In the genomic region with DNA sequence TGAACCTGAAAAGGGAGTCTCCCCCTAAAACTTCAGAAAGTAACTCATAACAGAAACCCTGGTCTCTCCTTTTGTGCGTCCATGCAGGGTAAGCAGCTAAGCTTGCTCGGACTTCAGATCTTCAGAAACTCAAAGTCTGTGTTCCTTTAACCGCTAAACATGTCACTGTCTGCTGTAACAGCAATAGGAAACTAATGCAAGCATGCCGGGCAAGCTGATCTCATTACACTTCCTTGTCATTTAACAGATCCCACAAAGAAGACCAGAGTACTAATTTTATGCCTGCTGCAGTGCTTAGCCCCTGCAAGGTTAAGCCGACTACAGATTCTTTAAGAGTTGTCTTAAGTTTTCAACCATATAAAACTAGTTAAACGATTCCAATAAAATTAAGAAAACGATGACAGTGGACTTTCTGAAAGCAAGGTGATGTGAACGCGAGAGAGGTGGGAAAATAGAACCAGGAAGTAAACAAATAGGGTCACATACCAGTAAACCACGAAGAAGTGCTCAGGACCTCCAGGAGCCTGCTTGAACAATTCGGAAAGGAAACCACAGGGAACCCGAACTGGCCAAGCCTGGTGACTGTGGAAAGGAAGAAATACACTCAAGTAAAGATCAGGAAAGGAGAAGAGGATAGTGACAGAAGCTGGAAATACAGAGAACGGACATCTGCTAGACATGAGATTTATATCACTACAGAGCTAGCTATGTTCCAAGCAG, we compare ENCODE assay signal across 7 mouse cellular contexts. TPM values are rescaled to one million over a fixed set of nuclear protein-coding genes. Genes with fewer than 3 reads are reported as not detected.
DNase-seq lines count a peak whose midpoint lies in the region; ATAC-seq and TF ChIP-seq lines count a peak whose summit lies in the region.

No protein-coding gene starts in this region.

- H3K36me3 ChIP-seq in embryonic facial prominence, embryonic 10.5 days (replicated peaks) = peaks cover 32% of the 10 kb centered on the region
- H3K36me3 ChIP-seq in hindbrain, embryonic 10.5 days = peaks cover 29% of the 10 kb centered on the region
- peaks cover 14% of the 10 kb centered on the region; the same call in 1 of the 2 replicates for H3K36me3 ChIP-seq in liver, postnatal 0 days (replicated peaks; ENCODE audit: insufficient read depth, low read length)
- H3K36me3 ChIP-seq in stomach, postnatal 0 days (ENCODE audit: control insufficient read depth, insufficient read depth, low read length) = no peaks in the 10 kb centered on the region

- H3K4me1 ChIP-seq in embryonic facial prominence, embryonic 10.5 days = peaks cover 12% of the 10 kb centered on the region
- H3K4me1 ChIP-seq in hindbrain, embryonic 10.5 days (replicated peaks) = peaks cover 30% of the 10 kb centered on the region
- H3K4me1 ChIP-seq in liver, postnatal 0 days (ENCODE audit: insufficient read depth) = peaks cover 13% of the 10 kb centered on the region
- no peaks in the 10 kb centered on the region for H3K4me1 ChIP-seq in stomach, postnatal 0 days (replicated peaks; ENCODE audit: control insufficient read depth, insufficient read depth)

- no peak for TF ChIP-seq EP300 in liver, postnatal 0 days (IDR thresholded peaks at IDR 0.05; ENCODE audit: low read depth)
- no peak for TF ChIP-seq EP300 in stomach, postnatal 0 days (optimal IDR thresholded peaks at IDR 0.05)

- DNase-seq in thymus, postnatal 25 days = peak; percentile 5
- no peak for DNase-seq in thymus, adult 18-20 months
- no peak for DNase-seq in embryonic facial prominence, embryonic 10.5 days (ENCODE audit: low spot score)
- no peak for DNase-seq in hindbrain, embryonic 10.5 days (ENCODE audit: low spot score)
- peak; percentile 18 for DNase-seq in liver, postnatal 0 days
- DNase-seq in stomach, postnatal 0 days (ENCODE audit: low spot score) = no peak
- no peak for DNase-seq in layer of hippocampus, postnatal 25 days (ENCODE audit: extremely low spot score in 1 of 2, low spot score in 1 of 2)

- TF ChIP-seq CTCF in liver, postnatal 0 days (IDR thresholded peaks at IDR 0.05; ENCODE audit: low read depth) = no peak
- no peak for TF ChIP-seq CTCF in stomach, postnatal 0 days (IDR thresholded peaks at IDR 0.05; ENCODE audit: low read depth)

- whole genome bisulfite sequencing in embryonic facial prominence, embryonic 10.5 days = 23% methylated on average over 13 of the region's 13 CpGs
- WGBS in hindbrain, embryonic 10.5 days = 24% methylated on average over 13 of the region's 13 CpGs
- WGBS in liver, postnatal 0 days (ENCODE audit: insufficient replicate concordance) = 2% methylated on average over 13 of the region's 13 CpGs
- WGBS in stomach, postnatal 0 days = 9% methylated on average over 13 of the region's 13 CpGs

- H3K4me3 ChIP-seq in embryonic facial prominence, embryonic 10.5 days = peak overlapping the region; percentile 78
- H3K4me3 ChIP-seq in hindbrain, embryonic 10.5 days = peak overlapping the region; percentile 78
- peak overlapping the region; percentile 80 for H3K4me3 ChIP-seq in liver, postnatal 0 days (ENCODE audit: low read depth, low read length)
- peak overlapping the region; percentile 73 for H3K4me3 ChIP-seq in stomach, postnatal 0 days (ENCODE audit: low read depth, low read length)

- H3K4me2 ChIP-seq in liver, postnatal 0 days (ENCODE audit: low read depth, low read length) = peak overlapping the region; percentile 73
- H3K4me2 ChIP-seq in stomach, postnatal 0 days (replicated peaks; ENCODE audit: low read depth) = peak overlapping the region; percentile 65

- H3K27ac ChIP-seq in embryonic facial prominence, embryonic 10.5 days (replicated peaks) = peak overlapping the region; percentile 94
- peak overlapping the region; percentile 95 for H3K27ac ChIP-seq in hindbrain, embryonic 10.5 days
- H3K27ac ChIP-seq in liver, postnatal 0 days (ENCODE audit: low read depth) = peak overlapping the region; percentile 84
- H3K27ac ChIP-seq in stomach, postnatal 0 days (replicated peaks) = peak overlapping the region; percentile 93

- no peaks in the 10 kb centered on the region for H3K9me3 ChIP-seq in embryonic facial prominence, embryonic 10.5 days
- H3K9me3 ChIP-seq in hindbrain, embryonic 10.5 days = no peaks in the 10 kb centered on the region
- H3K9me3 ChIP-seq in liver, postnatal 0 days (ENCODE audit: low read length) = no peaks in the 10 kb centered on the region
- no peaks in the 10 kb centered on the region for H3K9me3 ChIP-seq in stomach, postnatal 0 days (ENCODE audit: control insufficient read depth, low read length)

- no peak for ATAC-seq in liver, postnatal 0 days
- ATAC-seq in stomach, postnatal 0 days (ENCODE audit: low FRiP score, low TSS enrichment) = no peak

- H3K9ac ChIP-seq in liver, postnatal 0 days (replicated peaks) = peak overlapping the region; percentile 81
- peak overlapping the region; percentile 87 for H3K9ac ChIP-seq in stomach, postnatal 0 days (ENCODE audit: low read length)

- no peaks in the 10 kb centered on the region for H3K27me3 ChIP-seq in embryonic facial prominence, embryonic 10.5 days (replicated peaks; ENCODE audit: low read depth, poor library complexity, severe bottlenecking)
- no peaks in the 10 kb centered on the region for H3K27me3 ChIP-seq in hindbrain, embryonic 10.5 days (ENCODE audit: insufficient read depth, poor library complexity, severe bottlenecking)
- H3K27me3 ChIP-seq in liver, postnatal 0 days (ENCODE audit: insufficient read depth, low read length) = no peaks in the 10 kb centered on the region
- no peaks in the 10 kb centered on the region for H3K27me3 ChIP-seq in stomach, postnatal 0 days (ENCODE audit: control insufficient read depth, insufficient read depth, low read length)

RNA-seq across cellular contexts. Expression of a gene that starts 1.0 kb away (rescaled TPM):
- polyA plus RNA-seq in embryonic facial prominence, embryonic 10.5 days (2016; fragmentation: Nextera tagmentation; extraction: Ambion mirVana) = 36.5 and 37.2 TPM in 2 replicates
- 26.4 and 29.4 TPM in 2 replicates for polyA plus RNA-seq in hindbrain, embryonic 10.5 days (2016; fragmentation: Nextera tagmentation; extraction: Ambion mirVana)
- 255 and 267 TPM in 2 replicates for polyA plus RNA-seq in liver, postnatal 0 days (2015; fragmentation: Nextera tagmentation; extraction: Ambion mirVana)
- 95.4 and 99.6 TPM in 2 replicates for polyA plus RNA-seq in stomach, postnatal 0 days (2015; fragmentation: Nextera tagmentation; extraction: Ambion mirVana)
- 10 to 100 TPM; 23.8 to 25.2 TPM for total RNA-seq in layer of hippocampus, postnatal 25 days (2021)

Comparison
In these comparisons a context has a peak if more than half of its experiments do, and no peak if none do; other contexts are left out.
1. DNase-seq: peak in thymus, postnatal 25 days (single experiment) and liver, postnatal 0 days (single experiment); none in thymus, adult 18-20 months (0 of 2), embryonic facial prominence, embryonic 10.5 days (single experiment), hindbrain, embryonic 10.5 days (single experiment), stomach, postnatal 0 days (single experiment) and layer of hippocampus, postnatal 25 days (0 of 2).
2. Peak in every context shown above with its lines, with median percentiles within 50 percentile points of each other: H3K27ac ChIP-seq and H3K4me3 ChIP-seq.